Mouse (Mus musculus) gonadal fat pad, adult 2 months (tissue): ENCODE data around the gene Aagab. TPM values are rescaled to one million over a fixed set of nuclear protein-coding genes. Genes with fewer than 3 reads are reported as not detected.

Source experiments
- DNase-seq: peaks from one replicate; pipeline ENCODE4 v3.0.0-alpha.2; 2012; ENCODE audit warnings: low read depth
- polyA plus RNA-seq: library from polyadenylated mRNA; depleted of rRNA; stranded (reverse); fragments of >200 nt; gene quantifications from 2 replicates; pipeline ENCODE4 v1.2.3, GENCODE M21; 2012; rRNA removed

The Aagab gene
- polyA plus RNA-seq, 1 experiment, result 25.5 TPM

DNA sequence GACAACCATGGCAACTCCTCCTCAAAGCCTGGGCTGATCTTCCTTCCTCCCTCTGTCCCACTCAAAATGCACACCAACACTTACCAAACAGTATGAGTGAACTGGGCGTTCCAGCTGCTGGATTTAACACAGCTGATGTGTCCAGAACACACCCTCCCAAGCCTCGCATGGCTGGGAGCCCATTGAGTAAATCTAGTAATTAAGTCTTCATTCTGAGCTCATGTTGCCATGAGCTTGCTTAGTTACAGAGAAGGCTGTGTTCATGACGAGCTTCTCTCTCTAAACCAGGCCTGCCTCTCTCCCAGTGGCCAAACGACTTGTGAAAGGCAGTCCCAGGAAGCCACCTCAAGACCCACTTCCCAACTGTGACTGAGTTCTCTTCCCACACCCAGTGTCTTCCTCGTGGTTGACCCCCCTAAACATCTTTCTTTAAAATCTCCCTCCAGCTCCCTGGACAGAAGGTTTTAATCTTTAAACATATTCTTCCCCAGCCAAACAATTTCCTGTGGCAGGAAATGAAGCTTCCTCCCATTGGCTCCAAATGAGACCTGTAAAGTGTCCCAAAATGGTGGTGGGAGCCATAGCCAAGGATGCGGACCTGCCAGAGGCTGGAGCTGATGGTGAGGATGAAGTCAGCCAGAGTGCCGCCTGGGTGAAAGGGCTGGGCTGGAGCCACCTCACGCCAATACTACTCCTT, 70.5 kb downstream of the Aagab start:
- DNase-seq, result no peak

DNA sequence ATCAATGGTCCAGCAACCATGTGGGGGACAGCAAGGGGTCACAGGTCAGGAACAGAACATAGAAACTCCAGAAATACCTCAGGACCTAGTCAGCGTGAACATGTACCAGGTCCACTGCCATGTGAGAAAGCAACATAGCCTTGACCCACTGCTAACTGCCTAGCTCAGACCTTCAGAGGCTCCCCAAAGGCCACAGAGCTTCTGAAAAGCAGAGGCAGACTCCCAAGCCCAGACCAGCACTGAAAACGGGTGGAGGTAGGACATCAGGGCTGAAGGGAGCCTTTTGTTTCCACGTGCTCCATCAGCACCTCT, 71.0 kb downstream of the Aagab start:
- DNase-seq, result no peak

DNA sequence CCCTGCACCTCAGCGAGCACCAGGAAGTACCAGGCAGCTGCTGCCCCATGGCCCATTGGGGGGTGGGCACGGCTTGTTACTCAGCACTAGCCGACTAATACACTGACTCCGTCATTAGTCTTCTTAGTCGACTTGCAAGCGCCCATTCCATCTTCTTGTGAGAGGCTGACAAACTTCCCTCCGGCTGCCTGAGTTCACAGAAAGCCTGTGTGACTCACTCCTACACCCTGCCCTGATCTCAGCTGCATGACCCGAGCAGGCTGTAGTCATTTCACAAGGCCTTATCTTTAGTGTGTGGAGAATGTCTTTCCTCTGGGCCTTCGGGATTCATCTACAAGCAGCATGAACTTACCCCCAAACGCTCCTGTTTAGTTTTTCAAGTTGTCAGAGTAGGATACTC, 72.2 kb downstream of the Aagab start:
- DNase-seq, result no peak

DNA sequence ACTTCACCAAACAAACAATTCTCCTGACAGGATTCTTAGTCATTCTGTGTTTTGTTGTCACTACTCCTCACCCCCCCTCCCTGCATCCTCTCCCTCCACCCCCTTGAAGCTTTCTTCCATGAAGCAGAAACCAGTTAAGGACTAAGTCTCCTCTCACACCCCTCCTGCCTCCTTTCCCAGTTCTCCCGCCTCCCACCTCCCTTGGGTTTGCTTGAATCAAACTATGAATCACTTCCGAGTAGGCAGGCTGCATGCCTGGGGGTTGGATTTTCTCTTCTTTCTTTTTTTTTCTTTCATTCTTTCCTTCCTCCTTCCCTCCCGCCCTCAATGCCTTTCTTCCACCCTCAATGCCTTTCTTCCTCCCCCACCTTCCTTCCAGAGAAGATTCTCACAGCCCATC, 75.2 kb downstream of the Aagab start:
- DNase-seq, result no peak

DNA sequence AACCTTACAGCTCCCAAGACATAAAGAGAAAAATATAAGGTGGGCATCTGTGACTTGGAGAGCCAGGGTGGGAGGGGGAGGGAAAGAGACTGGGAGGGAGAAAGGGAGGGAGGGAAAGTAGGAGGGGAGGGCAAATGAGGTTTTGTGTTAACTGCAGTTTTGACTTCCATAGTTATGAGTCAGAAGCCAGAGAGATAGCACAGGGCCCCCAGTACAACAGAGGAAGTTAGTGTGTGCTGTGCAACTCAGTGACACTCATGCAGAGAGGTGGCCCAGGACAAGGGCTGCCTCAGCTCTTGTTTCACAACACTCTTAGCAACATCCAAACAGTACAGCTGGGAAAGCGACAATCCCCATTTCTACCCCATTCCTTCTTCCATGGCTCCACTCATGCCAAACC, 75.6 kb downstream of the Aagab start:
- DNase-seq, result no peak

DNA sequence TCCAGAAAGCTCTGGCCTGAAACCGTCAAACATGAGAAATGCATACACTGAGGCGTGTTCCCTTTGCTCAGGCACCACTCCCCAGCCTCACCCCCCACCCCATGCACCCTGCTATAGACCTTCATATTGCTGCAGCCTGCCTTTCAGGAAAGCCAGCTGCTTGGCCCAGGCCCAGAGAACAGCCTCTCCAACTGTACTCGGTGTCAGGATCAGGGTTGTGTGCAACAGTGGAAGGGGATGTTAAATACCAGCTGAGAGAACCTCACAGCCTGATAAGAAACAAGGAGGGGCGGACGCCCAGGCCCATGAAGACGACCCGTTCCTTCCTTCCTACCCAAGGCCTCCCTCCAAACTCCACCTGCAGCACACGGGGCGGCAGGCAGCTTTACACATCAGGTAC, 79.8 kb downstream of the Aagab start:
- DNase-seq, result no peak

DNA sequence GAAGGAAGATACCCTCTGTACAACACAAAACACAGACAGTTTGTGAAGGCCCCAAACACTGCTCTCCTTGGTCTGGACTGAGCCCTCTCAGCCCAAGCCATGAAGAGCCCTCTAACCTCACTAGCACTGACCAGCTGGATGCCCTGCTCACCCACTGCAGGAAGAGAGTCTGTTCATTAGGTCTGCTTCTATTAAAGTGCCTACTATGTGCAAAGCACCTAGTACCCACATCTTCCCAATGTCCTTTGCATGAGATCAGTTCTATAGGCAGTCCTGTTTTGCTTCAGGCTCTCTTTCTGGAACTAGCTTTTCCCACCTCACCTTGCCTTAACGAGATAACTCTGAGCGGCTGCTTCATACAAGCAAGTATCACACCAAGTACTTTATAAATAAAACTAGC, 80.5 kb downstream of the Aagab start:
- DNase-seq, result no peak

DNA sequence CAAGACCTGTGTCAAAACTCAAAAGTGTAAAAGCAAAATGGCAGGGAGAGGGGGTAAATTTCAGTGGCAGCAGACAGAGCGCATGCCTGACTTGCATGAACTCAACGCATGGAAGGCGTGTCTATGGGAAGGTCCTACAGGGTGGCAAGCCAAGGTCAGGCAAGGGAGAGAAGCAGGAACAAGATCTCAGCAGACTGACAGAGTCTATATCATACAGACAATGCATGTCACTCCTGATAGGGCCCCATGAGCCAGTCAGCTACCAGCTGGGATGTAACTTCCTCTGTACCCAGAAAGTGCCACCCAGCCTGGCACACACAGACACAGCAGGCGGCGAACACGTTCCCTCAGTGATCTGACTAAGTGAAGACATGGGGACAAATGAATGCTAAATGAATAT, 81.8 kb downstream of the Aagab start:
- DNase-seq, result no peak

DNA sequence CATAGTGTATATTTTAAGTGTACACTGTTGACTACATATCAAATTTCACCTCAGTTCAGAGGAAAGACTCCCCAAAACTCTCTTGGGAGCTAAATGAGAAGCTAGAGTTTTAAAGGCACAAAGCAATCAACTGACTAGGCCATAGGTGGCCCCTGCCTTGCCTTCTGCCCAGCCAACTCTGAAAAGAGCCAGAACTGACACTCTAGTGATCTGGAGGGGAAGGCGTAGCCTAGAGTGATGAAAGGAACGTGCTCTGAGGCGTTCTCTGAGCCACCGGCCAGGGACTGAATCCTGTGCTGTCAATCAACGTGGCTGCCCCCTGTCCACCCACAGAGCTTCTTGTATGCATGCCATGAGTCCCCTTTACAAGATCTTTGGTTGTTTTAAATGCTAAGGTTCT, 82.9 kb downstream of the Aagab start:
- no peak for DNase-seq

DNA sequence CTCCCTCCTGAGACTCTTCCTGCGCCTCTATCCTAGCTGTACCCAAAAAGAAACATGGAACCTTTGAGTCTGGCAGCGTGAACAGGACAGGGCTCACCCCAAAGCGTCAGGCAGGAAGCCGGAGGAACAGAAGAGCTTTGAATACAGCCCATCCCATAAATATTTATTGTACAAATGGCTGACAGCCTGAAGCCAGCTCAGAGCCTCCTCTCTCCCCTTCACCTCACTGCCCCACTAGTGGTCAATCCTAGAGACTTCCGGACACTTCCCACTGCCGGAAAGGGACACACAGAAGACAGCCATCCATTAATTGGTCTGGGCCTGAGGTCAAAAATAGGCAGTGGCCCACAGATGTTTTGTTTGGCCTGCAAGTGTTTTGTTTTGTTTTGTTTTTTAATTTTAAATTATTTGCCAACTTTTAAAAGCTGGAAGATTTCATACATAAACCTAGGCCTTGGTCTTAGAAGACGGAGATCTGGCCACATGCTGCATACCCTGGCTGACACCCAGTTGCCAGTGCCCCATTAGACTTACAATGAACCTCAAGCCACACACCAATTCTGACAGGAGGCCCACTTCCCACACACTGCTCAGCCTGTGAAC, 85.1 kb downstream of the Aagab start:
- no peak for DNase-seq

DNA sequence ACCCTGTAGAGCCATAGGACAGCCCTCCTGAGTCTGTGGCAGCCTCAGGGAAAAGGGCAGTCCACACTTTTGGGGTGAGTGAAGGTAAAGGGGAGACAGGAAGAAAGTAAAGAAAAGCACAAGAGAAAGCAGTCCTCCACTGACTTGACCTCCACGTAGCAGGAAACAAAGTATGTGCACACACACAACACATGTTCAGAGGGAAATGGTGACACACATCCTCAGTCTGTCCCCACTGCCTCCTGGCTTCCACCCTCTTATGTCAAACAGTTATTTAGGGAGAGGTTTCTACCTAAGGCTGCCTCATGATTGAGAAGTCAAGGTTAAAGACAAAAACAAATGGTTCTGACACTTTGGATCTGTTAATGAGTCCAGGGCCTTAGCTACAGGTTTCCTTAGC, 88.1 kb downstream of the Aagab start:
- DNase-seq, result no peak

DNA sequence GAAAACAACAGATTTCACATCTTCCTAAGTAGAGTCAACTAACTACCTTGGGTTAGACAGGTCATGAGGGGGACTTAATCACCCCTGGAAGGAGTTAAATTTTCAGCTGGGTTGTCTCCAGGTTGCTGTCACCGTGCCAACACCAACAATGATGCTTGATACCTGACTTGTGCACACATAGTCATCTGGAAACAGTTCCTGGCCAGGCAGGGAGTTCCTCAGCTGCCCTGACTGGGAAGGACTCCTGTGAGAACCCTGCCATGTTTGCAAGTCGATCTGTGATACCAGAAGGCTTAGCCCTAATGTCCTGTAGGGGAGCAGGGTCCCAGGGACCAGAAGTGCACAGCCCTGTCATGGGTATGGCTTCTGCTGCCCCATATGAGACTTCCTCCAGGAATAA, 89.5 kb downstream of the Aagab start:
- no peak for DNase-seq

Other genes starting within 250 kb of the Aagab start
- 27.4 and 27.9 TPM in 2 replicates for gene Map2k5, start 224.8 kb upstream of the Aagab start, polyA plus RNA-seq
- gene 2300009A05Rik, start 203.4 kb upstream of the Aagab start, polyA plus RNA-seq, result 34.3 and 37.6 TPM in 2 replicates
- gene Iqch, start 167 bp upstream of the Aagab start, polyA plus RNA-seq, result 0.14 and 0.27 TPM in 2 replicates
- 35.1 and 35.8 TPM in 2 replicates for gene Smad3, start 155.3 kb downstream of the Aagab start, polyA plus RNA-seq